Mouse (Mus musculus) neural tube, embryonic 11.5 days (tissue): ENCODE measurements around the gene Ccn1. TPM values are rescaled to one million over a fixed set of nuclear protein-coding genes. Genes with fewer than 3 reads are reported as not detected.
A peak's percentile ranks its signal among the peaks of the same experiment; 100 is the strongest.

ENCODE experiments used
- ATAC-seq: fragments of 200-750 bp; cut with Nextera tagmentation; 2 replicates; pipeline ENCODE4 v1.8.0; 2017; ENCODE audit warnings: moderate number of reproducible peaks, mild to moderate bottlenecking, moderate TSS enrichment, moderate library complexity; ENCODE audit not compliant: insufficient read depth, low FRiP score, low TSS enrichment
- DNase-seq: peaks from one replicate; pipeline ENCODE4 v3.0.0-alpha.2; 2015; ENCODE audit warnings: low spot score
- H3K27ac ChIP-seq: fragments of 300-500 bp; sonication (generic); 2 replicates; pipeline ENCODE4 v1.5.1; 2014; ENCODE audit warnings: low read depth, mild to moderate bottlenecking, low read length
- H3K27me3 ChIP-seq: fragments of 300-500 bp; sonication (generic); 2 replicates; pipeline ENCODE4 v1.6.1; 2014; ENCODE audit warnings: mild to moderate bottlenecking, low read length, mixed read lengths; ENCODE audit not compliant: control insufficient read depth, insufficient read depth
- H3K36me3 ChIP-seq: fragments of 300-500 bp; sonication (generic); 2 replicates; pipeline ENCODE4 v1.6.1; 2014; ENCODE audit warnings: mild to moderate bottlenecking, low read length, moderate library complexity, mixed read lengths; ENCODE audit not compliant: control insufficient read depth, insufficient read depth
- H3K4me1 ChIP-seq: fragments of 300-500 bp; sonication (generic); 2 replicates; pipeline ENCODE4 v1.6.1; 2014; ENCODE audit warnings: low read length, mixed read lengths; ENCODE audit not compliant: control insufficient read depth, insufficient read depth
- H3K4me2 ChIP-seq: fragments of 300-500 bp; sonication (generic); 2 replicates; pipeline ENCODE4 v1.6.1; 2014; ENCODE audit warnings: low read depth, mild to moderate bottlenecking, moderate library complexity
- H3K4me3 ChIP-seq: fragments of 300-500 bp; sonication (generic); 2 replicates; pipeline ENCODE4 v1.5.1; 2014; ENCODE audit warnings: low read depth, low read length
- H3K9ac ChIP-seq: fragments of 300-500 bp; sonication (generic); 2 replicates; pipeline ENCODE4 v1.6.1; 2014; ENCODE audit warnings: mild to moderate bottlenecking, low read length
- H3K9me3 ChIP-seq: fragments of 300-500 bp; sonication (generic); 2 replicates; pipeline ENCODE4 v1.6.1; 2016; ENCODE audit warnings: low read length; ENCODE audit not compliant: control insufficient read depth
- WGBS: fragments of 180-500 bp; shearing (Covaris S2); extraction: QIAGEN DNeasy Blood & Tissue Kit; methylation state at CpG from one replicate; pipeline ENCODE4 v1.1.7; 2014; 5-methylcytosine and 5-hydroxymethylcytosine counted together
- polyA plus RNA-seq: library from polyadenylated mRNA; unstranded; fragments of >200 nt; fragmentation: Nextera tagmentation; extraction: Ambion mirVana; gene quantifications from 2 replicates; pipeline ENCODE4 v1.2.1, GENCODE M21; 2014

Gene Ccn1
- polyA plus RNA-seq, 1 experiment from 2014 or later, result 30.1 TPM

GRCm38 (mm10) chr3:145680686-145681085 is 30.9 kb upstream of the Ccn1 start:
- Histone ChIP-seq H3K27me3 (no peaks in the 10 kb centered on the region), H3K9me3 (no peaks in the 10 kb centered on the region), H3K4me1 (no peaks in the 10 kb centered on the region), H3K9ac (no peak overlapping the region), H3K4me3 (no peak overlapping the region), H3K4me2 (no peak overlapping the region), H3K36me3 (no peaks in the 10 kb centered on the region), H3K27ac (no peak overlapping the region)
- no peak for ATAC-seq
- 93% methylated on average over 5 of the region's 5 CpGs for WGBS
- no peak for DNase-seq

GRCm38 (mm10) chr3:145676212-145676611 is 26.4 kb upstream of the Ccn1 start:
- WGBS, result 83% methylated on average over 6 of the region's 6 CpGs
- no peak overlapping the region for H3K9ac ChIP-seq
- no peak overlapping the region for H3K4me2 ChIP-seq
- H3K4me1 ChIP-seq, result no peaks in the 10 kb centered on the region
- no peak overlapping the region for H3K4me3 ChIP-seq
- H3K27me3 ChIP-seq, result no peaks in the 10 kb centered on the region
- H3K9me3 ChIP-seq, result no peaks in the 10 kb centered on the region
- no peak for ATAC-seq
- no peak overlapping the region for H3K27ac ChIP-seq
- no peak for DNase-seq
- no peaks in the 10 kb centered on the region for H3K36me3 ChIP-seq

DNA sequence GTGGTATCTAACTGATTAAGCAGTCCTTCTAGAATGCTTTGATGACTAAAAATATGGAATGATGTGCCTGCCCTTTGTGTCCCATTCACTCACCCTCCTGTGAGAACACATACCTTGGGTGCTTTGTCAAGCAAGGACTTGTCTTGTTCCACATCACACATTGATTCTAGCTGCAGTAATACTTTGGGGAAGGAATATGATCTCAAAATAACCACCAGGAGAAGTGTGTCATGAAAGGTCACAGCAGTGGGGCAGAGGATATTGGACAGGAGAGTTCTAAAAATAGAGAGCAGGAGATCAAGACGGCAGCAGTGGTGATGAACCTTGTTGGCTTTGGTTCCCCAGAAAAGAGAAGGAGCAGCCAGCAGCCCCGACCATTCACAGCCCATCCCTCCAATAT is 25.0 kb upstream of the Ccn1 start:
- no peak overlapping the region for H3K9ac ChIP-seq
- H3K36me3 ChIP-seq, result no peaks in the 10 kb centered on the region
- H3K4me3 ChIP-seq, result no peak overlapping the region
- ATAC-seq (no peak), DNase-seq (no peak)
- 72% methylated on average over 2 of the region's 2 CpGs for WGBS
- no peaks in the 10 kb centered on the region for H3K4me1 ChIP-seq
- no peak overlapping the region for H3K27ac ChIP-seq
- H3K4me2 ChIP-seq, result no peak overlapping the region
- H3K27me3 ChIP-seq, result no peaks in the 10 kb centered on the region
- no peaks in the 10 kb centered on the region for H3K9me3 ChIP-seq

DNA sequence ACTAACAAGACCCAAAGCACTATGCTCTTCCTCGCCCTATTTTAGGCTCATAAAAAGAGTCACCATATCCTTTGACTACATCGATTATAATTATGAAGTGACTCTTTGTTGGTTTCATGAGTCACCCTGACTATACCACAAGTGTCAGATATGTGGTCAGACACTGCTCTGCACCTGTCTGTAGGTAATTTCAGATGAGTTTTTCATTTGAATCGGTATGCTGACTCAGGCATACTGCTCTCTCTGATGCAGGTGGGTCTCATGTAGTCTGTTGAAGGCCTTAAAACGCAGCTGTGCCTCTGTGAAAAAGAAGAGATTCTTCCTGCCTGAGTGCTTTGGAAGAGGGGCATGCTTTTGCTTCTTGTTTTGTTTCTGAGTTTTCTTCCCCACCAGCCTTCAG is 16.6 kb upstream of the Ccn1 start:
- Histone ChIP-seq H3K4me2 (no peak overlapping the region), H3K27ac (no peak overlapping the region), H3K4me1 (no peaks in the 10 kb centered on the region), H3K9ac (no peak overlapping the region), H3K9me3 (no peaks in the 10 kb centered on the region), H3K4me3 (no peak overlapping the region), H3K27me3 (no peaks in the 10 kb centered on the region), H3K36me3 (no peaks in the 10 kb centered on the region)
- DNase-seq (no peak), ATAC-seq (no peak)
- 92% methylated on average over 4 of the region's 4 CpGs for WGBS

GRCm38 (mm10) chr3:145656993-145657713 is 7.4 kb upstream of the Ccn1 start:
- Histone ChIP-seq H3K9me3 (no peaks in the 10 kb centered on the region), H3K9ac (no peak overlapping the region), H3K27me3 (0 out of 2 replicates have a peak, but pooled peaks cover 5% of the 10 kb centered on the region), H3K36me3 (no peaks in the 10 kb centered on the region), H3K4me3 (no peak overlapping the region), H3K4me1 (peaks cover 8% of the 10 kb centered on the region), H3K27ac (no peak overlapping the region), H3K4me2 (no peak overlapping the region)
- DNase-seq (no peak), ATAC-seq (no peak)
- 84% methylated on average over 14 of the region's 14 CpGs for WGBS

DNA sequence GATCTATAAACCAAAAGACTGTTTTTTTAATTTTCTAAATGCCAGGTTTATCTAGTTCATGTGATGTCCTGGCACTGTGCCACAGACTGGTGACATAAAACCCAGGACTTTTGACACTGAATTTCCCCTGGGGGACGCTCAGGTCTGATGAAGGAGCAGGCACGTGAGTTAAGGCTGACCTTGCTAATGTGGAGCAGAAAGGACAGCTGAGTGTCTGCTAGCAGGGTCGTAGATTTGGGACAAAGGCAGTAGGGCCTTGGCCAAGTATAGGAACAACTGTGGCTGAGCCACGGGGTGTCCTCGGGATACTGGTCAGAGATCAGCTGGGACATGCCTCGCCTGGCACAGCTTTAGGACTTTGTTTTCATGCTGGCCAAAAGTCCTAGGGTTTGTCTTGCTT is 5.2 kb upstream of the Ccn1 start:
- H3K36me3 ChIP-seq, result no peaks in the 10 kb centered on the region
- H3K9me3 ChIP-seq, result no peaks in the 10 kb centered on the region
- no peak overlapping the region for H3K4me3 ChIP-seq
- H3K27me3 ChIP-seq, result 0 out of 2 replicates have a peak, but pooled peaks cover 5% of the 10 kb centered on the region
- no peak overlapping the region for H3K4me2 ChIP-seq
- H3K9ac ChIP-seq, result no peak overlapping the region
- DNase-seq (no peak), ATAC-seq (no peak)
- WGBS, result 69% methylated on average over 6 of the region's 6 CpGs
- H3K4me1 ChIP-seq, result peaks cover 18% of the 10 kb centered on the region
- no peak overlapping the region for H3K27ac ChIP-seq

DNA sequence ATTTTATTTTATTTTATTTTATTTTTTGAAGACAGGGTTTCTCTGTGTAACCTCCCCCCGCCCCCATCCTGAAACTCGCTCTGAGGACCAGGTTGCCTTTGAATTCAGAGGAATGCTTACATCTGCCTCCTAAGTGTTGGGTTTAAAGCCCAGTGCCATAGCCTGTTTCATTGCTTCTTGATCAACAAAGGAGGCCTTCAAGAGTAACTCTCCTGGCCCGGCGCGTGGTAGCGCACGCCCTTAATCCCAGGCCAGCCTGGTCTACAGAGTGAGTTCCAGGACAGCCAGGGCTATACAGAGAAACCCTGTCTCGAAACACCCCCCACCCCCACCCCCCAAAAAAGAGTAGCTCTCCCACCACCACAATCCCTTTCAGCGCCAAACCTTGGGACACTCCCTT is 4.2 kb upstream of the Ccn1 start:
- Histone ChIP-seq H3K36me3 (no peaks in the 10 kb centered on the region), H3K9ac (no peak overlapping the region), H3K4me3 (no peak overlapping the region), H3K27me3 (0 out of 2 replicates have a peak, but pooled peaks cover 5% of the 10 kb centered on the region), H3K9me3 (no peaks in the 10 kb centered on the region), H3K27ac (no peak overlapping the region), H3K4me2 (no peak overlapping the region), H3K4me1 (peaks cover 18% of the 10 kb centered on the region)
- ATAC-seq (no peak), DNase-seq (no peak)
- WGBS, result 53% methylated on average over 9 of the region's 9 CpGs

DNA sequence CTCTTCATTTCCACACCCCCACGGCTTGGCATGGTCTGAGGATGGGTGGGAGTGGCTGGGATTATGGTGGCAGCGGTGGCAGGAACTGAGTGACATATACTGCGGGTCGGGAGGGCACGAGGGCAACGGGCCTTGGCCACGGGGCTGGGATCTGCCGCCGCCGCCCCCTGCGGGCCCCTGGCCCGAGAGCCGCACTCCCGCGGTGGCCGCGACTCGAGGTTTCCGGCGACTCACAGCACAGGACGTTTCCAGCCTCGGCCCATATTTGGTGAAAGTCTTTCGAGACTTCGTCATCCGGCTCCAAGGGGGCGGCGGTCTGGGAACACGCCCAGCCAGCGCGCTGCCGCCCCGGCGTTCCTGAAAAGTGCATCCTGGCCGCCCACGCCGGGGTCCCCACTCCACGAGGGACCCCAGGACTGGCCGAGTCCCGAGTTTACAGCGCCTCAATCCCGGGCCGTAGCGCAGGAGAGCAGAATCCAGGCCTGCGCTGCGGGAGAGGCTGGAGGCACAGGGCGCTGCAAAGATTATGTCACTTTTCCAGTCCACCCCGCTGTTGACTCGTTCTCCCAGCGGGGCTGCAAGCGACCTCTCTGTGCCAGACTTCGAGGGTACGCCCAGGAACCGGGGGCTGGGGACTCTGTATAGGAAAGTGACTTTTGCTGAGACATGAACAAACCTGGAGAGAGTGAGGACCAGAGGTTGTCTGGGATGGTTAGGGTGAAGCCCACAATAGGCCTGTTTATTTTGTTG is 3.6 kb upstream of the Ccn1 start:
- H3K9ac ChIP-seq, result peak overlapping the region; percentile 70
- under 1% methylated on average over 53 of the region's 53 CpGs for WGBS
- peak overlapping the region; percentile 40 for H3K4me3 ChIP-seq
- peak; percentile 76 for DNase-seq
- no peak overlapping the region for H3K27ac ChIP-seq
- H3K36me3 ChIP-seq, result no peaks in the 10 kb centered on the region
- 0 out of 2 replicates have a peak, but pooled peaks cover 5% of the 10 kb centered on the region for H3K27me3 ChIP-seq
- peak; percentile 13 for ATAC-seq
- peaks cover 20% of the 10 kb centered on the region for H3K4me1 ChIP-seq
- H3K4me2 ChIP-seq, result peak overlapping the region; percentile 78
- H3K9me3 ChIP-seq, result no peaks in the 10 kb centered on the region
